Mouse (Mus musculus) liver, embryonic 14.5 days (tissue): ENCODE results near the gene Sorcs1. TPM values are rescaled to one million over a fixed set of nuclear protein-coding genes. Genes with fewer than 3 reads are reported as not detected.

Experiments
- ATAC-seq: fragments of 200-750 bp; cut with Nextera tagmentation; 2 replicates; pipeline ENCODE4 v1.8.0; 2017; ENCODE audit warnings: moderate number of reproducible peaks, mild to moderate bottlenecking, moderate library complexity; ENCODE audit not compliant: insufficient read depth
- DNase-seq, 3 experiments: peaks; one replicate each; pipeline ENCODE4 v3.0.0-alpha.2; 2012 to 2013; ENCODE audit warnings: low read depth in 3 of 3, low spot score in 3 of 3
- H3K27ac ChIP-seq: fragments of 300-500 bp; sonication (generic); 2 replicates; pipeline ENCODE4 v1.5.1; 2014; ENCODE audit warnings: moderate library complexity, mild to moderate bottlenecking, control low read depth, inconsistent platforms
- H3K27me3 ChIP-seq: fragments of 300-500 bp; sonication (generic); 2 replicates; pipeline ENCODE4 v1.6.1; 2014; ENCODE audit warnings: mild to moderate bottlenecking, low read length, moderate library complexity; ENCODE audit not compliant: control insufficient read depth, insufficient read depth
- H3K36me3 ChIP-seq: fragments of 300-500 bp; sonication (generic); replicated peaks from 2 replicates; pipeline ENCODE4 v1.6.1; 2014; ENCODE audit warnings: low read depth; ENCODE audit not compliant: control insufficient read depth, insufficient read depth
- H3K4me1 ChIP-seq, 2 experiments: fragments of 200-500 bp in 1 of 2; fragments of 300-500 bp in 1 of 2; sonication (generic) in 1 of 2; replicated peaks; 2 replicates each; pipeline ENCODE4 v1.6.1; 2012 to 2014; ENCODE audit warnings: antibody characterized with exemption in 1 of 2, inconsistent platforms in 1 of 2, low read length in 1 of 2; ENCODE audit not compliant: control insufficient read depth in 2 of 2, insufficient read depth in 2 of 2
- H3K4me2 ChIP-seq: fragments of 300-500 bp; sonication (generic); 2 replicates; pipeline ENCODE4 v1.6.1; 2014; ENCODE audit warnings: low read depth, mild to moderate bottlenecking, control low read depth, moderate library complexity
- H3K4me3 ChIP-seq, 2 experiments: fragments of 200-500 bp in 1 of 2; fragments of 300-500 bp in 1 of 2; sonication (generic) in 1 of 2; 2 replicates each; pipeline ENCODE4 v1.5.1; 2012 to 2014; ENCODE audit warnings: low read depth in 2 of 2, low read length in 2 of 2, mild to moderate bottlenecking in 2 of 2, control low read depth in 1 of 2, inconsistent platforms in 1 of 2, moderate library complexity in 1 of 2; ENCODE audit not compliant: insufficient read depth in 1 of 2
- H3K9ac ChIP-seq: fragments of 300-500 bp; sonication (generic); replicated peaks from 2 replicates; pipeline ENCODE4 v1.6.1; 2014; ENCODE audit warnings: mild to moderate bottlenecking, control low read depth, moderate library complexity
- H3K9me3 ChIP-seq: fragments of 300-500 bp; sonication (generic); 2 replicates; pipeline ENCODE4 v1.6.1; 2016; ENCODE audit warnings: low read length, mixed read lengths; ENCODE audit not compliant: control insufficient read depth
- CTCF ChIP-seq: IDR thresholded peaks from 2 replicates; pipeline ENCODE4 v1.5.1; 2016; ENCODE audit warnings: antibody characterized with exemption, low read depth, control low read depth
- EP300 ChIP-seq: IDR thresholded peaks from 2 replicates; pipeline ENCODE4 v1.6.1; 2016; ENCODE audit warnings: antibody characterized with exemption, low read depth
- WGBS: fragments of 180-500 bp; shearing (Covaris S2); extraction: QIAGEN DNeasy Blood & Tissue Kit; methylation state at CpG from one replicate; pipeline ENCODE4 v1.1.7; 2014; ENCODE audit not compliant: insufficient replicate concordance; 5-methylcytosine and 5-hydroxymethylcytosine counted together
- polyA plus RNA-seq, 2 experiments: library from polyadenylated mRNA; depleted of rRNA in 1 of 2; stranded (reverse) in 1 of 2; unstranded in 1 of 2; fragments of >200 nt; fragmentation: Nextera tagmentation in 1 of 2; extraction: Ambion mirVana in 1 of 2; gene quantifications; 2 replicates each; pipeline versions ENCODE4 v1.2.1 to v1.2.3; 2012 to 2014

Gene Sorcs1
- polyA plus RNA-seq, 2 experiments = 0.13 to 0.28 TPM

DNA sequence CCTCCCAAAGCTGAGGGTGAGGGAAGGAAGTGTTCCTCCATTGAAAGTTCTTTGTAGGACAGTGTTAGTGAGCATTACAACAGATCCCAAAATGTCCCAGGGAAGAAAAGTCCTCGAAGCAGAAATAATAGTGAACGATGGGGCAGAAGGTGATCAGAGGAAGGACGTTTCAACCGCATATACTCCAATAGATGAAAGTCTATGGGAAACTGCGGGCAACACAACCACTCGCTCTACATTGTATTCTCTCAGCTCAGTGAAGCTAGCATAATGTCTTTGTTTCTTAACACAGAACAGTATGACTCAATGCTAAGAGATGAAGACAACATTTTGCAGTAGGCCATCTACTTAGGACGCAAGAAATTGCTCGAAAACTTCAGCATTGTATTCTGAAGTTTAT, 339.2 kb downstream of the Sorcs1 start:
- TF ChIP-seq CTCF = no peak
- TF ChIP-seq EP300 = no peak
- ATAC-seq (no peak), DNase-seq (no peak)
- Histone ChIP-seq H3K36me3 (no peaks in the 10 kb centered on the region), H3K4me2 (no peak overlapping the region), H3K9ac (no peak overlapping the region), H3K27ac (no peak overlapping the region), H3K27me3 (no peaks in the 10 kb centered on the region), H3K4me3 (no peak overlapping the region), H3K9me3 (no peaks in the 10 kb centered on the region), H3K4me1 (no peaks in the 10 kb centered on the region)
- 67% methylated on average over 8 of the region's 8 CpGs for WGBS

GRCm38 (mm10) chr19:50336751-50337150, 341.7 kb downstream of the Sorcs1 start:
- no peak for DNase-seq
- H3K9ac ChIP-seq = no peak overlapping the region
- no peak overlapping the region for H3K27ac ChIP-seq
- no peaks in the 10 kb centered on the region for H3K27me3 ChIP-seq
- no peak overlapping the region for H3K4me3 ChIP-seq
- no peaks in the 10 kb centered on the region for H3K36me3 ChIP-seq
- WGBS = 58% methylated on average over 3 of the region's 3 CpGs
- H3K9me3 ChIP-seq = no peaks in the 10 kb centered on the region
- H3K4me1 ChIP-seq = no peaks in the 10 kb centered on the region
- ATAC-seq = no peak
- no peak overlapping the region for H3K4me2 ChIP-seq
- TF ChIP-seq CTCF = no peak
- TF ChIP-seq EP300 = no peak

GRCm38 (mm10) chr19:50331136-50331535, 347.3 kb downstream of the Sorcs1 start:
- TF ChIP-seq EP300 = no peak
- no peak overlapping the region for H3K27ac ChIP-seq
- no peaks in the 10 kb centered on the region for H3K9me3 ChIP-seq
- no peaks in the 10 kb centered on the region for H3K36me3 ChIP-seq
- H3K4me3 ChIP-seq = no peak overlapping the region
- H3K27me3 ChIP-seq = no peaks in the 10 kb centered on the region
- H3K4me1 ChIP-seq = no peaks in the 10 kb centered on the region
- H3K4me2 ChIP-seq = no peak overlapping the region
- no peak overlapping the region for H3K9ac ChIP-seq
- WGBS = 52% methylated on average over 3 of the region's 3 CpGs
- ATAC-seq (no peak), DNase-seq (peak in 1 of 3 experiments; percentile 6)

DNA sequence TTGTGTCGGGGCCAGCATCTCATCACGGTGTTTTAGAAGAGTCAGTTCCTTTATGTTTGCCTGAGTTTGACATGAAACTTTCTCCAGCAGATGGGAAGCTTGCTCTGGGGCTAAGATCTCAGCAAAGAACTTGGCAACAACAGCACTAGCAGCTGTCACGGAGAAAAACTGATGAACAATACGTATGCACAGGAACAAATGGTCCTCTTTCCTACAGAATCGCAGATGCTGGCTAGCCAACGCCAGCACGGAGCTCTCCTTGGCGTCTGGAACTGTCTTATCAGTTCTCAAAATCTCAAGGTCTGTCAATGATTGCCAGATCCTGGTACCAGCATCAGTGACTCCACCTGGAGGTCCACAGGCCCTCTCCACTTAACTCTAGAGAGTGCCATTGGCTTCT, 350.6 kb downstream of the Sorcs1 start:
- H3K36me3 ChIP-seq = no peaks in the 10 kb centered on the region
- no peaks in the 10 kb centered on the region for H3K27me3 ChIP-seq
- ATAC-seq (no peak), DNase-seq (no peak)
- H3K4me1 ChIP-seq = no peaks in the 10 kb centered on the region
- H3K27ac ChIP-seq = no peak overlapping the region
- H3K9ac ChIP-seq = no peak overlapping the region
- H3K4me3 ChIP-seq = no peak overlapping the region
- no peaks in the 10 kb centered on the region for H3K9me3 ChIP-seq
- TF ChIP-seq EP300 (no peak), CTCF (no peak)
- no peak overlapping the region for H3K4me2 ChIP-seq
- 63% methylated on average over 8 of the region's 8 CpGs for WGBS

GRCm38 (mm10) chr19:50326151-50326550, 352.3 kb downstream of the Sorcs1 start:
- Histone ChIP-seq H3K4me2 (no peak overlapping the region), H3K9me3 (no peaks in the 10 kb centered on the region), H3K4me3 (no peak overlapping the region), H3K27ac (no peak overlapping the region), H3K9ac (no peak overlapping the region), H3K4me1 (no peaks in the 10 kb centered on the region), H3K36me3 (no peaks in the 10 kb centered on the region), H3K27me3 (no peaks in the 10 kb centered on the region)
- TF ChIP-seq EP300 = no peak
- TF ChIP-seq CTCF = no peak
- ATAC-seq (no peak), DNase-seq (no peak)
- WGBS = 43% methylated on average over 3 of the region's 3 CpGs
